Mouse (Mus musculus) lung, embryonic 15.5 days (tissue): ENCODE results near the gene Phlpp1. TPM values are rescaled to one million over a fixed set of nuclear protein-coding genes. Genes with fewer than 3 reads are reported as not detected.

Experiments used
- ATAC-seq: fragments of 200-750 bp; cut with Nextera tagmentation; 2 replicates; pipeline ENCODE4 v1.8.0; 2017; ENCODE audit warnings: moderate number of reproducible peaks, borderline replicate concordance; ENCODE audit not compliant: low FRiP score, low TSS enrichment; ENCODE audit errors: extremely low read depth
- H3K27ac ChIP-seq: fragments of 300-500 bp; sonication (generic); 2 replicates; pipeline ENCODE4 v1.5.1; 2015; ENCODE audit warnings: moderate library complexity, mild to moderate bottlenecking, inconsistent platforms
- H3K27me3 ChIP-seq: fragments of 300-500 bp; sonication (generic); 2 replicates; pipeline ENCODE4 v1.6.1; 2015; ENCODE audit warnings: inconsistent platforms
- H3K36me3 ChIP-seq: fragments of 300-500 bp; sonication (generic); 2 replicates; pipeline ENCODE4 v1.6.1; 2015; ENCODE audit warnings: inconsistent platforms
- H3K4me1 ChIP-seq: fragments of 300-500 bp; sonication (generic); 2 replicates; pipeline ENCODE4 v1.6.1; 2015; ENCODE audit warnings: inconsistent platforms
- H3K4me2 ChIP-seq: fragments of 300-500 bp; sonication (generic); 2 replicates; pipeline ENCODE4 v1.6.1; 2015; ENCODE audit warnings: inconsistent platforms, mild to moderate bottlenecking, moderate library complexity
- H3K4me3 ChIP-seq: fragments of 300-500 bp; sonication (generic); 2 replicates; pipeline ENCODE4 v1.5.1; 2015; ENCODE audit warnings: mild to moderate bottlenecking, inconsistent platforms
- H3K9ac ChIP-seq: fragments of 300-500 bp; sonication (generic); 2 replicates; pipeline ENCODE4 v1.6.1; 2015; ENCODE audit warnings: inconsistent platforms
- H3K9me3 ChIP-seq: fragments of 300-500 bp; sonication (generic); 2 replicates; pipeline ENCODE4 v1.6.1; 2016; ENCODE audit warnings: inconsistent platforms
- WGBS: fragments of 180-500 bp; shearing (Covaris S2); methylation state at CpG from one replicate; pipeline ENCODE4 v1.1.7; 2015; 5-methylcytosine and 5-hydroxymethylcytosine counted together
- polyA plus RNA-seq: library from polyadenylated mRNA; unstranded; fragments of >200 nt; fragmentation: Nextera tagmentation; extraction: Ambion mirVana; gene quantifications from 2 replicates; pipeline ENCODE4 v1.2.1, GENCODE M21; 2015

Phlpp1 gene
- polyA plus RNA-seq, 1 experiment from 2014 or later, result 3.6 TPM

DNA sequence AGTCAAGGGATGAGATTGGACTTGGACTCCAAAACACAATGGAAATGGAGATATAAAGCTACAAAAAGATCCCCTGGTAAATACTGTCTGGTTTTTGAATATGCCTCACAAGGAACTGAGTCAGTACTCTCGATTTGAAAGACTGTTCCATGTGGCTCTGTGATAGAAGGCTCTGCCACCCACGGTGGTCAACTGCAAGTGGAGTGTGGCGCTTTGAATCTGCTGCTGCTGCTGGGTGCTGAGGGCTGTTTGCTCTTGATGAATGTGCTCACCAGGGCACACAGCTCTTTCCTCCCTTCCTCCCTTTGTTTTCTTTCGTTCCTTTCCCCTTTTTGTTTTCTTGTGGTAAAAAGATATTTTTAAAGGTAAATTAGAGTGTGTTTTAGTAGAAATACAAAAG, 97.8 kb downstream of the Phlpp1 start:
- H3K9ac ChIP-seq, result no peak overlapping the region
- no peak for ATAC-seq
- H3K9me3 ChIP-seq, result no peaks in the 10 kb centered on the region
- H3K27ac ChIP-seq, result no peak overlapping the region
- 43% methylated on average over 4 of the region's 4 CpGs for WGBS
- H3K27me3 ChIP-seq, result no peaks in the 10 kb centered on the region
- no peaks in the 10 kb centered on the region for H3K36me3 ChIP-seq
- no peak overlapping the region for H3K4me3 ChIP-seq
- no peak overlapping the region for H3K4me2 ChIP-seq
- 0 out of 2 replicates have a peak, but pooled peaks cover 3% of the 10 kb centered on the region for H3K4me1 ChIP-seq

DNA sequence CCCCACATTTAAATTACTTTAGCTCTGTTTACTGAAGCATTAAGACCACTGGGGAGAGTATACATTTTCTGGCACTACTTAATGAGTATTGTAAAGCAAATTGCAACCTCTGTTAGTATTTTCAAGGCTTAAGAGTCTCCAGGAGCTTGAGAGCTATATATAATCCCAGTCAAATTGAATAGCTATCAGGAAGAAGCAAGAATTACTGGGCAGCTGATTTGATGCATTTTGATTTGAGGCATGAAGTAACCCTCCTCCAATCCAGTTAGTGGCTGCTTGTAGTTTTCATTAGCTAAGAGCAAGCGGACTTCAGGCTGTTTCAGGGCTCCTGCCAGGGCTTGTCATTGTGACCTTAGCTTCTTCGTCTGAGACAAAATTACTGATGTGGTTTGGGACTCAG, 101.4 kb downstream of the Phlpp1 start:
- Histone ChIP-seq H3K27ac (no peak overlapping the region), H3K4me3 (no peak overlapping the region), H3K4me1 (peaks cover 18% of the 10 kb centered on the region), H3K27me3 (no peaks in the 10 kb centered on the region), H3K9me3 (no peaks in the 10 kb centered on the region), H3K4me2 (no peak overlapping the region), H3K9ac (no peak overlapping the region), H3K36me3 (no peaks in the 10 kb centered on the region)
- no peak for ATAC-seq
- 84% methylated on average over 2 of the region's 2 CpGs for WGBS

- no peaks in the 10 kb centered on the region for H3K9me3 ChIP-seq
- H3K4me1 ChIP-seq, result peaks cover 18% of the 10 kb centered on the region
- no peak for ATAC-seq
- no peak overlapping the region for H3K9ac ChIP-seq
- H3K27me3 ChIP-seq, result no peaks in the 10 kb centered on the region
- H3K4me3 ChIP-seq, result no peak overlapping the region
- no peak overlapping the region for H3K27ac ChIP-seq
- no peaks in the 10 kb centered on the region for H3K36me3 ChIP-seq
- WGBS, result 85% methylated on average over 6 of the region's 6 CpGs
- no peak overlapping the region for H3K4me2 ChIP-seq
Observed at GRCm38 (mm10) chr1:106273801-106274200, 102.2 kb downstream of the Phlpp1 start.

GRCm38 (mm10) chr1:106274561-106275001, 103.0 kb downstream of the Phlpp1 start:
- Histone ChIP-seq H3K36me3 (no peaks in the 10 kb centered on the region), H3K9ac (no peak overlapping the region), H3K27me3 (no peaks in the 10 kb centered on the region), H3K27ac (no peak overlapping the region), H3K4me2 (no peak overlapping the region), H3K4me3 (no peak overlapping the region), H3K9me3 (no peaks in the 10 kb centered on the region), H3K4me1 (peaks cover 22% of the 10 kb centered on the region)
- ATAC-seq, result no peak
- 53% methylated on average over 10 of the region's 10 CpGs for WGBS

DNA sequence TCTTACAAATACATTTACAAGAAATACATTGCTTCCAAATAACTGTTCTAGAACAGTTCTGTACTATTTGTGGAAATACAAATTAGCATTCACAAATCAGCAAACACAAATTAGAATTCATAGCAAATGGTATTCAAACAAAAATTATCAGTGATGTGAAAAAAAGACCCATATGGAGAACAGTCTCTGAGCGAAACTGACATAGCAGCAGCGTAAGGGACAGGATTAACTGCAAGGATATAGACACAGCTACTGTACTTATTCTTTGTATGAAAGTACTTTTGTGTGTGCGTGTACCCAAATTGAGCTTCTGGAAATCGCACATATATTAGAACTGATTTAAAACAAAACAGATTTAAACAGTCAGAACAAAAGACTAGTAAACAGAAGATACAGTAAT, 103.6 kb downstream of the Phlpp1 start:
- no peak for ATAC-seq
- no peaks in the 10 kb centered on the region for H3K9me3 ChIP-seq
- WGBS, result 86% methylated on average over 4 of the region's 4 CpGs
- H3K4me1 ChIP-seq, result peaks cover 25% of the 10 kb centered on the region
- H3K36me3 ChIP-seq, result no peaks in the 10 kb centered on the region
- 0 out of 2 replicates have a peak overlapping the region, but pooled peaks have one; percentile 24 for H3K27ac ChIP-seq
- H3K4me3 ChIP-seq, result no peak overlapping the region
- H3K9ac ChIP-seq, result no peak overlapping the region
- no peak overlapping the region for H3K4me2 ChIP-seq
- H3K27me3 ChIP-seq, result no peaks in the 10 kb centered on the region

DNA sequence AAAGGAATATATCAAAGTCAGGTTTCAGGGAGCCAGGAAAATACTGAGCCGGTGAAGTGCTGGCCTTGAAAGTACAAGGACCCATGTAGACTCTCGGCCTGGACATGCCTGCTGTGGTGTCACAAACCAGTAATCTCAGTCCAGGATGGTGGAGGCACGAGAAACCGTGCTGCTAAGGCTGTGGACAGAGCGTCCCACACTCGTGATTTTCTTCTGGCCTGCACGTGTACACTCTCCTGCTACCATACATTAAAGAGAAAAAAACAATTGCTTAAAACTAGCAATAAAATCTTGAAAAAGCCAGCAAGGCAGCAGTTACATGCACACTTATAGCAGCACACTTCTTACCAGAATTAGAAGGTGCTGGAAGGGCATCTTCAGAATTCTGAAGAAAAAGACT, 104.2 kb downstream of the Phlpp1 start:
- Histone ChIP-seq H3K4me1 (peaks cover 29% of the 10 kb centered on the region), H3K36me3 (no peaks in the 10 kb centered on the region), H3K27me3 (no peaks in the 10 kb centered on the region), H3K27ac (no peak overlapping the region), H3K9me3 (no peaks in the 10 kb centered on the region), H3K4me3 (no peak overlapping the region), H3K9ac (no peak overlapping the region), H3K4me2 (no peak overlapping the region)
- WGBS, result 75% methylated on average over 7 of the region's 7 CpGs
- ATAC-seq, result no peak

DNA sequence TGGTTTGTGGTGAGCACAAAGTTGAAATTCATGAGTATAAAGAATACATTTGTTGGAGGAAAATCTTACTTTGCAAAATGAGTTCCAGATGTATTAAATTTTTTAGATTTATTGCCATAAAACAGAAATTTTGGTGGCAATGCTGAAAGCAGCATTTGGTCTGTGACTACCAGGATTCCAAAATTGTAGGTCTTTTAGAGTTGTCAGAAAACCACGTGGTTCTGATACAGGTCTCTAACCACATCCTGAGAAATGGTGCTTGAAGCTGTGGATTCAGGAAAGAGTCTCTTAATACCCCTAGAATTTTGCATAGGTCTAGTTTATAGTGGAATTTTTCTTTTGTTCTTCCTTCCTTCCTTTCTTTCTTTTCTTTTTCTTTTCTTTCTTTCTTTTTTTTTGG, 105.3 kb downstream of the Phlpp1 start:
- H3K36me3 ChIP-seq, result no peaks in the 10 kb centered on the region
- no peak for ATAC-seq
- H3K9ac ChIP-seq, result no peak overlapping the region
- WGBS, result 79% methylated on average over 1 of the region's 1 CpGs
- no peaks in the 10 kb centered on the region for H3K27me3 ChIP-seq
- H3K4me2 ChIP-seq, result no peak overlapping the region
- no peaks in the 10 kb centered on the region for H3K9me3 ChIP-seq
- no peak overlapping the region for H3K4me3 ChIP-seq
- no peak overlapping the region for H3K27ac ChIP-seq
- peaks cover 29% of the 10 kb centered on the region for H3K4me1 ChIP-seq

GRCm38 (mm10) chr1:106277286-106277685, 105.7 kb downstream of the Phlpp1 start:
- H3K4me1 ChIP-seq, result peaks cover 29% of the 10 kb centered on the region
- no peak overlapping the region for H3K4me2 ChIP-seq
- H3K9ac ChIP-seq, result no peak overlapping the region
- ATAC-seq, result no peak
- no peaks in the 10 kb centered on the region for H3K9me3 ChIP-seq
- H3K36me3 ChIP-seq, result no peaks in the 10 kb centered on the region
- no peak overlapping the region for H3K27ac ChIP-seq
- WGBS, result 47% methylated on average over 4 of the region's 4 CpGs
- no peaks in the 10 kb centered on the region for H3K27me3 ChIP-seq
- no peak overlapping the region for H3K4me3 ChIP-seq

- 83% methylated on average over 5 of the region's 5 CpGs for WGBS
- H3K9ac ChIP-seq, result no peak overlapping the region
- no peak overlapping the region for H3K4me2 ChIP-seq
- no peaks in the 10 kb centered on the region for H3K27me3 ChIP-seq
- no peak overlapping the region for H3K4me3 ChIP-seq
- H3K9me3 ChIP-seq, result no peaks in the 10 kb centered on the region
- H3K27ac ChIP-seq, result no peak overlapping the region
- H3K4me1 ChIP-seq, result peaks cover 29% of the 10 kb centered on the region
- no peak for ATAC-seq
- no peaks in the 10 kb centered on the region for H3K36me3 ChIP-seq
Observed at GRCm38 (mm10) chr1:106278552-106279060, 107.1 kb downstream of the Phlpp1 start.

DNA sequence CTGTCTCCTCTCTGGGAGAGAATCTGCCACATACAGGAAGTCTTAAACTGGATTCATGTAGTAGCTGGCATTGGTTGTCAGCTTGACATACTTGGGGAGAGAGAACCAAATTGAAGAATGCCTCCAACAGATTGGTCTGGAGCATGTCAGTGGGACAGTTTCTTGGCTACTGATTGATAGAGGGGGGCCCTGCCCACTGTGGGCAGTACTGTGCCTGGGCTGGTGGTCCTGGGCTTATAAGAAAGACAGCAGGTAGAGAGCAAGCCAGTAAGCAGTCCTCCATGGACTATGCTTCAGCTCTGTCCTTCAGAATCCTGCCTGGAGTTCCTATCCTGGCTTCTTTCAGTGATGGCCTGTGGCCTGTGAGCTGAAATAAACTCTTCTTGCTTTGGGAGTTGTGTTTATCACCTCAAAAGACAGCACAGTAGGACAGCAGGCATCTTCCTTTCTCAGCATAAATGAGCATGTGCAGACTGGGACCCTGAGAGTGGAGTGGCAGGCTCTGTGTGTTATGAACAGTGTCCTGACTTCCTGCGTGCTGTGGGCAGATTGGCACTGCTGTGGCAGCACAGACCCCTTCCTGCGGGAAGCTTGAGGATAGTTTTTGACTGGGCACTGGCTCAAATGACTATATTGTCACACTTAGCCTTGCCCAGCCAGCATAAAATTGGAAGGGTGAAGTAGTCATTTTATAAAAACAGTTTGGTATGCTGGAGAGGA, 108.0 kb downstream of the Phlpp1 start:
- peak; percentile 55; the same call in 1 of the 2 replicates for ATAC-seq
- H3K9me3 ChIP-seq, result no peaks in the 10 kb centered on the region
- H3K9ac ChIP-seq, result no peak overlapping the region
- no peak overlapping the region for H3K4me3 ChIP-seq
- H3K27ac ChIP-seq, result no peak overlapping the region
- no peak overlapping the region for H3K4me2 ChIP-seq
- 68% methylated on average over 2 of the region's 2 CpGs for WGBS
- H3K4me1 ChIP-seq, result peaks cover 26% of the 10 kb centered on the region
- no peaks in the 10 kb centered on the region for H3K36me3 ChIP-seq
- no peaks in the 10 kb centered on the region for H3K27me3 ChIP-seq

- H3K4me1 ChIP-seq, result peaks cover 20% of the 10 kb centered on the region
- H3K27me3 ChIP-seq, result no peaks in the 10 kb centered on the region
- H3K4me3 ChIP-seq, result no peak overlapping the region
- no peaks in the 10 kb centered on the region for H3K36me3 ChIP-seq
- H3K9me3 ChIP-seq, result no peaks in the 10 kb centered on the region
- WGBS, result 54% methylated on average over 8 of the region's 8 CpGs
- H3K9ac ChIP-seq, result no peak overlapping the region
- ATAC-seq, result no peak
- no peak overlapping the region for H3K4me2 ChIP-seq
- H3K27ac ChIP-seq, result no peak overlapping the region
Observed at GRCm38 (mm10) chr1:106280171-106280913, 108.8 kb downstream of the Phlpp1 start.

DNA sequence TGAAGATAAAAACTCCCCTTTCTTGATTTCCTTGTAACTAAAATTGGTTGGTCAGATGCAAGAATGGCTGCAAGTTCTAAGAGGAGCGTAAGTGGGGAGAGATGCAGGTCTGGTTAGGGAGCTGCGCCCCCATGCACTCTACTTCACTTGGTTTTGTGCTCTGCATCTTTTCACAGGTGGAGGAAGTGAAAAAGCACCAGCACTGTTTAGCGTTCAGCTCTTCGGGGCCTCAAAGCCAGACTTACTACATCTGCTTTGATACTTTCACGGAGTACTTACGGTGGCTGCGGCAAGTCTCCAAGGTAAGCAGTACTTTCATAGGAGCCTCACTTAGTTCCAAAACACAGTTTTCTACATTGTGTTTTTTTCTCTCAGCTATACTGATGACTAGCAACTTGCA, 115.3 kb downstream of the Phlpp1 start:
- ATAC-seq, result no peak

More for the DNA sequence above, 115.3 kb downstream of the Phlpp1 start:
- Histone ChIP-seq H3K4me2 (no peak overlapping the region), H3K27me3 (no peaks in the 10 kb centered on the region), H3K9ac (no peak overlapping the region), H3K9me3 (no peaks in the 10 kb centered on the region), H3K36me3 (no peaks in the 10 kb centered on the region), H3K4me3 (no peak overlapping the region), H3K27ac (no peak overlapping the region), H3K4me1 (no peaks in the 10 kb centered on the region)
- 95% methylated on average over 7 of the region's 7 CpGs for WGBS
